Mouse (Mus musculus) forelimb bud, embryonic 11.5 days (tissue): ENCODE measurements around the gene Gpr142.

Experiments
- DNase-seq: peaks from one replicate; pipeline ENCODE4 v3.0.0-alpha.2; 2012; ENCODE audit warnings: low read depth, low spot score

The Gpr142 gene

GRCm38 (mm10) chr11:114801906-114802305, 3.2 kb downstream of the Gpr142 start:
- no peak for DNase-seq

- DNase-seq = no peak
These were observed 4.0 kb downstream of the Gpr142 start for GRCm38 (mm10) chr11:114802540-114803267.

- no peak for DNase-seq
These were observed 5.3 kb downstream of the Gpr142 start for GRCm38 (mm10) chr11:114803990-114804389.

- no peak for DNase-seq
These were observed 8.3 kb downstream of the Gpr142 start for GRCm38 (mm10) chr11:114807025-114807424.

GRCm38 (mm10) chr11:114807686-114808427, 9.1 kb downstream of the Gpr142 start:
- DNase-seq = no peak

GRCm38 (mm10) chr11:114809371-114809770, 10.6 kb downstream of the Gpr142 start:
- DNase-seq = no peak

- no peak for DNase-seq
These were observed 11.6 kb downstream of the Gpr142 start for GRCm38 (mm10) chr11:114810344-114810743.

GRCm38 (mm10) chr11:114812731-114813240, 14.1 kb downstream of the Gpr142 start:
- peak; percentile 90 for DNase-seq

GRCm38 (mm10) chr11:114814873-114815592, 16.3 kb downstream of the Gpr142 start:
- no peak for DNase-seq

GRCm38 (mm10) chr11:114816934-114817333, 18.2 kb downstream of the Gpr142 start:
- no peak for DNase-seq

GRCm38 (mm10) chr11:114818185-114818584, 19.5 kb downstream of the Gpr142 start:
- no peak for DNase-seq

GRCm38 (mm10) chr11:114819110-114819509, 20.4 kb downstream of the Gpr142 start:
- DNase-seq = no peak

- DNase-seq = no peak
These were observed 21.7 kb downstream of the Gpr142 start for GRCm38 (mm10) chr11:114820444-114820843.

GRCm38 (mm10) chr11:114821325-114821724, 22.6 kb downstream of the Gpr142 start:
- no peak for DNase-seq

GRCm38 (mm10) chr11:114822727-114823126, 24.0 kb downstream of the Gpr142 start:
- DNase-seq = no peak

- DNase-seq = no peak
These were observed 24.5 kb downstream of the Gpr142 start for GRCm38 (mm10) chr11:114823199-114823725.

- DNase-seq = no peak
These were observed 28.0 kb downstream of the Gpr142 start for GRCm38 (mm10) chr11:114826686-114827085.

- peak; percentile 93 for DNase-seq
These were observed 31.0 kb downstream of the Gpr142 start for GRCm38 (mm10) chr11:114829499-114830432.

- no peak for DNase-seq
These were observed 31.7 kb downstream of the Gpr142 start for GRCm38 (mm10) chr11:114830433-114830773.

GRCm38 (mm10) chr11:114833166-114833565, 34.4 kb downstream of the Gpr142 start:
- DNase-seq = no peak
